Mouse (Mus musculus) urinary bladder, adult 18-20 months (tissue): ENCODE results near the gene Rangap1.
"Not testable (repeated sequence)": the region's sequence is repeated elsewhere in the genome, so short reads cannot be mapped to it uniquely, and the experiment has no call there.

Source experiments
- DNase-seq, 2 experiments: peaks; one replicate each; pipeline ENCODE4 v3.0.0; 2022; ENCODE audit warnings: low spot score in 2 of 2, mixed read lengths in 2 of 2

The Rangap1 gene

GRCm38 (mm10) chr15:81742368-81742767 is 3.0 kb downstream of the Rangap1 start:
- DNase-seq = not testable (repeated sequence)

DNA sequence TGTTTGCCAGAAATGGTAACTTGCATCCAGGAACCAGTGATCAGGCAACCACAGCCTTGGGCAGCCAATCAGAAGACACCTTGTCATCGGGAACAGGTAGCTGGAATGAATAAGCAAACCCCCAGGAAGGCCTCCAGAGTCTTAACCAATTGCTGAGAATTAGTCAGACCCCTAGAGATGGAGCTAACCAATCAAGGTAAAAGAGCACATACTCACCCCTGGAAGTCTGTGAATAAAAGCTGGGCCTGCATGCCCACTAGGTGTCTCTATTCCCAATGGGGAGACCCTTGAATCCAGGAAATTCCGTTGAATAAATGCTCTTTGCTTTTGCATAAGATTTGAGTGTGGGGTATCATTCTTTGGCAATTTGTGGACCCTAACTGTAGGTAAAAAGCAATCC is 5.4 kb downstream of the Rangap1 start:
- DNase-seq = no peak

GRCm38 (mm10) chr15:81739296-81739695 is 6.0 kb downstream of the Rangap1 start:
- DNase-seq = no peak

GRCm38 (mm10) chr15:81735075-81735474 is 10.3 kb downstream of the Rangap1 start:
- DNase-seq = no peak

DNA sequence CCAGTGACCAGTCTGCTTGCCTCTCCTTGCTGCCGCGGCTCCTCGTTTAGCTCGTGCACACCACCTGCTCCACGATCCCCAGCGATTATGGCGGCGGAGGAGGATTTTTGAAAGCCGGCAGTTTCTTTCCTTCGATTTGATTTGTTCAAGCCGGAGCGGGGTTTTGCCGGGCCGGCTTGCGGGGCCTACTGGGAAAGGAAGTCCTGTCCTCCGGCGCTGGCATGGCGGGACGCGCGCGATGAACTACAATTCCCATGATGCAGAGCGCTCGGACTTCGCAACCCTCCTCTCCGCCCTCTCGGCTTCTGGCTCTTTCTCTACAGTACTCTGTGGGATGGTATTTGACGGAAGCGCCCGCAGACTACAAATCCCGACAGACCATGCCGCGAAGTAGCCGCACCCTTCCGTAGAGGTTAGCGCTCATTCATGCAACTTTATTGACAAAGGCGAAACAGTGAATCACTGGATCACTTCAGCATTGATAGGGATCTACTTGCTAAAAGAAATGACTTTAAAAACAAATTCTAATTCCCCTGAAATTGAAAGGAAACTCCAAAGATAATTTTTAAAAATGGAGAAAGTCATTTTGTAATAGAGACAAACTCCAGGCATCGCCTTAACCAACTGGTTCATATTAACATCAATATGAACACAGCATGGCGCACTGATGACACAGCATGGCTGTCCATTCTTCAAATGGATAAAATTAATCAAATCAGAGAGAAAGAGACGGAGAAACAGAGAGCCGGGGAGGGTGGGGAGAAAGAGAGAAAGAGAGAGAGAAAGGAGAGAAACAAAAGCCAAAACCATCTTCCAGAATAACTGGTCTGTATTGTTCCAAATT is 15.3 kb downstream of the Rangap1 start:
- peak; percentile 87 to 99 for DNase-seq

DNA sequence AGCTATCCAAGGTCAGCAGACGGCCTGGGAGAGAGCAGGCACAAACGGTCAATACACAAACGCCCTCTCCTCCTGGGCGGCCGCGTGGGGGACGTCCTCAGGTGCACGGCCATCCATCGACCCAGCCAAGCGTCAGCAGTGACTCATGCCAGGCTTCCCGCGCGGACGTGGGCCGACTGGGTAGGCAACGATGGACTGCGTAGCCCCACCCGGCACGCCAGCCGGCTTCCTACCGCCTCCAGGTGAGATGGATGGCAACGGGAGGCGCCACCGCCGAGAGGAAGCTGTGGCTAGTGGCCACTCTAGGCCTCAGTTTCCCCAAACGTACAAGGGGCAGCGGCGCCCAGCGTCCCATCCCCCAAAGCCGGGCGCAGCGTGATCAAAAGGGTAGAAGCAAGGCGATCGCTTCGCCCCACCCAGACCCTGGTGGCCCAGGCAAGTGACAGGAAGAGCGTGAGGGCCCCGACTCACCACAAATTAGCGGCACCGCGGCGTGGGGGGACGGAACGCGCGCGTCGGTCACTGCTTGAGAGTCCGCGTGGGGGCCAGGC is 16.0 kb downstream of the Rangap1 start:
- peak; percentile 13 to 30 for DNase-seq

DNA sequence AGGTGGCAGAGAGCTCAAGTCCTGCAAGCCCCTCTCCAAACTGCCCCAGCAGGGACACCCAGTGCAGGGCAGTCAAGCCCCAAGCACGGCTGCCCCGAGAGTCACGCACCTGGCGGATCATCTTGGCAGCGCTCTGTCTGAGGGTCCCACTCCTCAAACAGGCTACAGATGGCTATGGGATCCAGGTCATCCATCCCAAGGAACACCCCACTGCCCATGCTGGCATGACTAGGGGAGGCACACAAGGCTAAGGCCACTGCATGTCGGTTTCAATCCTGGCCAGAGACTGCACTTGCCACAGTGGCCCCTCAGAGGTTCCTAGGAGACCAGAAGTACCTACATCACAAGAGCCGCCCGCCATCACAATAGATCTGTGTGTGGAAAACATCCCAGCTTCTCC is 19.4 kb downstream of the Rangap1 start:
- DNase-seq = no peak

- no peak for DNase-seq
Observed at GRCm38 (mm10) chr15:81723653-81724052, 21.7 kb downstream of the Rangap1 start.

- DNase-seq = no peak
Observed at GRCm38 (mm10) chr15:81722361-81722760, 23.0 kb downstream of the Rangap1 start.

GRCm38 (mm10) chr15:81719139-81719531 is 26.2 kb downstream of the Rangap1 start:
- DNase-seq = no peak

GRCm38 (mm10) chr15:81718336-81719138 is 26.8 kb downstream of the Rangap1 start:
- DNase-seq = no peak

DNA sequence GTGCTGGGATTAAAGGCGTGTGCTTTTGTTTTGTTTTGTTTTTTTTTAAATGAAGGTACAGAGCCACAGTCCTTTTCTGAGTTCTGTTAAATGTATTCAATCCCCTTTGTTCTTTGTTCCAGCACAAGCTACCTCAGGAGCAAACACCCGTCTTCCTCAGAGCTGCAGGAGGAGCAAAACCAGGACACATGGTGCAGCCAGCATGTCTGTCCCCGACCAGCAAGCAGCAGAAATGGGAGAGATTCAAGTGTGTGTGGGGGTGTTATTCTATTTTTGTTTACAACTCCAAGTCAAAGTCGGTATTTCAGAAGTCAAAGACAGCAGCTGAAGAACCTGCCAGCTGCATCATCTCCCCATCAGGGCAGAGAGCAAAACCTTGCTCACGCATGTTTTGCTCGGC is 31.6 kb downstream of the Rangap1 start:
- no peak for DNase-seq

GRCm38 (mm10) chr15:81710801-81711200 is 34.5 kb downstream of the Rangap1 start:
- no peak for DNase-seq

DNA sequence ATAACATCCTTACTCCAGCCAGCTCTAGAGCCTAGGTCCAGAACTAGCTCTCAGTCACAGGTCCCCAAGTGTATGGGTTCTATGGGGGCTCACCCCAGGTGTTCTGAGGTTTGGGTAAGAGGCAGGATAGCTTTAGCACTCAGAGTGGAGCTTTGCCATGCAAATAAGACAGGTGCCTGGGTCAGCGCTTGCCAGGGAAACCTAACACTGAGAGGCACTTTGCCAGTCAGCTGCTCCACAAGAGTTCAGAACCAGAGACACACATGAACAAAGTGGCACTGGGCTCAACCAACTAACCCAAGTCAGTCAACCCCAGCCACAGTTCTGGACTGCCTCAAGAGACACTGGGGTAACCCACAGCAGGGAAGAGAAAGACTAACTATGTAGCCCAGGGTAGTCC is 35.6 kb downstream of the Rangap1 start:
- no peak for DNase-seq

GRCm38 (mm10) chr15:81708991-81709390 is 36.3 kb downstream of the Rangap1 start:
- no peak for DNase-seq

DNA sequence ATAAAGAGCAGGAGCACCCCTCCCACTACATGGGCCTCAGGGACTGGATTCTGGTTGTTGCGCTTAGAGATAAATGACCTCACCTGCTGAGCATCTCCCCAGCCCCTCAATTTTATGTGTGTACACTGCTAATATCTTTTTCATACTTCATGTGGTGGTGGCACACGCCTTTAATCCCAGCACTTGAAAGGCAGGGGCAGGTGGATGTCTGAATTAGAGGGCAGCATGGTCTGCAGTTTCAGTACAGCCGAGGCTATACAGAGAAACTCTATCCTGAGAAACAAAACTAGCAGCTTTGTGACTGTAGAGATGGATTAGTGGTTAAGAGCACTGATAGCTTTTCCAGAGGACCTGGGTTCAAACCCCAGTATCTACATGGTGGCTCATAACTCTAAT is 42.2 kb downstream of the Rangap1 start:
- no peak for DNase-seq

- DNase-seq = no peak
Observed at GRCm38 (mm10) chr15:81702306-81703093, 42.8 kb downstream of the Rangap1 start.

DNA sequence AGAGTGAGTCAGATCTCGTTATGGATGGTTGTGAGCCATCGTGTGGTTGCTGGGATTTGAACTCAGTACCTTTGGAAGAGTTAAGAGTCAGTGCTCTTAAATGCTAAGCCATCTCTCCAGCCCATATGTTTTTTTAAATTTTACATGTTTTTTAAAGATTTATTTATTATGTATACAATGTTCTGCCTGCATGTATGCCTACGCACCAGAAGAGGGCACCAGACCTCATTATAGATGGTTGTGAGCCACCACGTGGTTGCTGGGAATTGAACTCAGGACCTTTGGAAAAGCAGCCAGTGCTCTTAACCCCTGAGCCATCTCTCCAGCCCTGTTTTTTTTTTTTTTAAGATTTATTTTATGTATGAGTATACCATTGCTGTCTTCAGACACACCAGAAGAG is 44.0 kb downstream of the Rangap1 start:
- DNase-seq = not testable (repeated sequence)

GRCm38 (mm10) chr15:81700601-81701000 is 44.7 kb downstream of the Rangap1 start:
- DNase-seq = no peak

DNA sequence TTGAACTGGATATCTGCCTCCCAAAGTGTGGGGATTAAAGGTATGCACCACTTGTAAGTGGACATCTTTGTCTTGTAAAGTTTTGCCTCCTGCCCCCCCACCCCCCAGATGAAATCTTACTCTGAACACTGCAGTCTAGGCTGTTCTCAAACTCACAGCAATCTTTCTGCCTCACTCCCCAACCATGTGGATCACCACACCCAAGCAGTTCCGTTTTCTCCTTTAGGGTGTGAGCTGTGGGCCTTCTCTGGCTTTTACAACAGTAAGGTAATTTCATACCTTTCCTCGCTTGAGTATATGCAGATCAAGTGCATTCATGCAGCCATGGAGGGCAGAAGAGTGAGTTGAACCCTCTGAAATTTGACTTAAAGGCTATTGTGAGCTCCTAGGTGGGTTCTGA is 45.2 kb downstream of the Rangap1 start:
- DNase-seq = no peak

DNA sequence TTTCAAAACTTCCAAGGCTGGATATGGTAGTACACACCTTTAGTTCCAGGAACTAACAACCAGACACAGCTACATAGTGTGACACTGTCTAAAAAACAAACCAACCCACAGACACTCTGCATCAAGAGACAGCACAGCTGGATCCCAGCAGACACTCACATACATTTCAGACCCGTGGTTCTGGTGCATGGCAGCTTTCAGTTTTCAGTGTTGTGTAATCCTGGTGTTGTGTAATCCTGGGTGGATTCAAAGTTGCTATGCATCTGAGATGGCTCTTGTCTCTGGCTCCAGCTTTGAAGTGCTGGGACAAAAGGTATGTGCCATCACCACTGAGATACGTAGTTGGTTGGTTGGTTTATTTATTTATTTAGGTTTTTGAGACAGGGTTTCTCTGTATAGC is 46.8 kb downstream of the Rangap1 start:
- DNase-seq = no peak

DNA sequence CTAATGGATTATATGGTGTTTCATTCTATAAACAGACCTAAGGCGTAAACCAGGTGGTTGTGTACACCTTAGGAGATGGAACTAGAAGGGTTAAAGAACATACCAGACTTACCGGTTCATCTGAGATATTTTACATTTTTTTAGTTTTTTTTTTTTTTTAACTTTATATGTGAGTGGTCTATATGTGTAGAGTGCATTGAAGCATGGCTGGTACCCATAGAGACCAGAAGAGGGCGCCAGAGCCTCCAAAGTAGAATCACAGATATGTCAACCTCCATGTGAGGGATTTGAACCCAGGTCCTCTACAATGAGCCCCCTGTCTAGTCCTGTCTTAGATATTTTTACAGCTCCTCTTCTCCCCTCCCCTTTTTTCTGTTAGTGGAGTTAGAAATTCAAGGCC is 47.5 kb downstream of the Rangap1 start:
- no peak for DNase-seq
